In genomic region chr6:70765076-70765475, GRCm38 (mm10) we compare ENCODE assay signal across 24 mouse cellular contexts. TPM values are rescaled to one million over a fixed set of nuclear protein-coding genes. Genes with fewer than 3 reads are reported as not detected.
A peak's percentile ranks its signal among the peaks of the same experiment; 100 is the strongest.
DNase-seq lines count a peak whose midpoint lies in the region; TF ChIP-seq lines count a peak whose summit lies in the region.
"Had no signal": no experiment of that assay in that cellular context is flagged by ENCODE, and none has a peak within 500 bp of the region (broad histone marks: within the 10 kb centered on the region; RNA-seq: fewer than 3 reads in every experiment).

No protein-coding gene starts in this region.

- H3K27me3 ChIP-seq in spleen, adult 2 months (ENCODE audit: control insufficient read depth, insufficient read depth, low read length): no peaks in the 10 kb centered on the region
- H3K27me3 ChIP-seq: embryonic facial prominence, embryonic 13.5 days; forebrain, embryonic 12.5 days; forebrain, embryonic 15.5 days; heart, embryonic 13.5 days; hindbrain, embryonic 12.5 days had no signal

- no peak for TF ChIP-seq CTCF in spleen, adult 2 months (IDR thresholded peaks at IDR 0.05; ENCODE audit: extremely low read depth, insufficient read depth, insufficient read length, insufficient replicate concordance)

- DNase-seq in heart, adult 11 months: peak; percentile 55
- no peak for DNase-seq in heart, postnatal 14 days
- DNase-seq in spleen, adult 2 months (ENCODE audit: low read depth in 1 of 2, low spot score in 2 of 2): peak in 1 of 2 experiments; percentile 22
- DNase-seq in spleen, adult 18-20 months: no peak
- peak; percentile 27 for DNase-seq in thymus, postnatal 25 days
- no peak for DNase-seq in thymus, postnatal 36 days
- DNase-seq in ovary, adult 18-20 months (ENCODE audit: low spot score): no peak
- DNase-seq: adrenal gland, adult 8-10 months; adrenal gland, postnatal 25 days; cerebellum, adult 11-12 months; cerebellum, adult 8-10 months; cerebellum, postnatal 10 days; cerebellum, postnatal 36 days; embryo, embryonic 11 days; gastrocnemius, postnatal 25 days; heart, adult 2 months had no signal

- H3K4me1 ChIP-seq in spleen, adult 2 months (ENCODE audit: control insufficient read depth, insufficient read depth, insufficient read length): peaks cover 18% of the 10 kb centered on the region
- H3K4me1 ChIP-seq: embryonic facial prominence, embryonic 10.5 days; embryonic facial prominence, embryonic 13.5 days; forebrain, embryonic 12.5 days; forebrain, embryonic 15.5 days; heart, embryonic 10.5 days; heart, embryonic 13.5 days; hindbrain, embryonic 12.5 days had no signal

- no peak overlapping the region for H3K4me3 ChIP-seq in spleen, adult 2 months (ENCODE audit: extremely low read depth, insufficient read depth, insufficient read length)
- H3K4me3 ChIP-seq: embryonic facial prominence, embryonic 10.5 days; embryonic facial prominence, embryonic 13.5 days; erythroblast, embryonic 14.5 days; forebrain, embryonic 12.5 days; forebrain, embryonic 15.5 days; heart, adult 2 months; heart, embryonic 10.5 days; heart, embryonic 13.5 days; hindbrain, embryonic 12.5 days had no signal

- peaks cover 12% of the 10 kb centered on the region for H3K36me3 ChIP-seq in spleen, adult 2 months (ENCODE audit: control insufficient read depth, insufficient read depth, low read length)

- peak overlapping the region; percentile 72 for H3K27ac ChIP-seq in spleen, adult 2 months (ENCODE audit: insufficient read depth, low read length)
- H3K27ac ChIP-seq: embryonic facial prominence, embryonic 10.5 days; embryonic facial prominence, embryonic 13.5 days; forebrain, embryonic 12.5 days; forebrain, embryonic 15.5 days; heart, adult 2 months; heart, embryonic 10.5 days; heart, embryonic 13.5 days; hindbrain, embryonic 12.5 days had no signal

- WGBS in spleen, adult 2 months: 82% methylated on average over 8 of the region's 8 CpGs

- TF ChIP-seq POLR2A in spleen, adult 2 months (IDR thresholded peaks at IDR 0.05; ENCODE audit: low read depth, low read length): no peak

- intact Hi-C loops in heart, postnatal 14 days (cut with DNase I): no loop called here

RNA-seq across cellular contexts. Expression of gene Rpia, which starts 27.0 kb away (rescaled TPM):
- total RNA-seq in heart, postnatal 14 days (2021): 10 to 100 TPM; 10.4 to 12.0 TPM
- polyA plus RNA-seq in spleen, adult 2 months (2012; rRNA removed): 12.7 and 15.1 TPM in 2 replicates

Comparison
In these comparisons a context has a peak if more than half of its experiments do, and no peak if none do; other contexts are left out.
1. DNase-seq: peak in heart, adult 11 months (single experiment) and thymus, postnatal 25 days (single experiment); none in heart, postnatal 14 days (0 of 2), spleen, adult 18-20 months (0 of 2), thymus, postnatal 36 days (0 of 2) and ovary, adult 18-20 months (single experiment).